Mouse (Mus musculus) hindbrain, embryonic 10.5 days (tissue): ENCODE data around the gene Olfr324. TPM values are rescaled to one million over a fixed set of nuclear protein-coding genes. Genes with fewer than 3 reads are reported as not detected.

Source experiments
- DNase-seq: peaks from one replicate; pipeline ENCODE4 v3.0.0-alpha.2; 2017; ENCODE audit warnings: low spot score
- H3K27ac ChIP-seq: fragments of 300-500 bp; sonication (generic); 2 replicates; pipeline ENCODE4 v1.5.1; 2016; ENCODE audit warnings: mild to moderate bottlenecking, moderate library complexity
- H3K27me3 ChIP-seq: fragments of 300-500 bp; sonication (generic); 2 replicates; pipeline ENCODE4 v1.6.1; 2016; ENCODE audit warnings: mild to moderate bottlenecking; ENCODE audit not compliant: poor library complexity, insufficient read depth, severe bottlenecking
- H3K36me3 ChIP-seq: fragments of 300-500 bp; sonication (generic); 2 replicates; pipeline ENCODE4 v1.6.1; 2016; ENCODE audit warnings: mild to moderate bottlenecking, moderate library complexity
- H3K4me1 ChIP-seq: fragments of 300-500 bp; sonication (generic); replicated peaks from 2 replicates; pipeline ENCODE4 v1.6.1; 2016; ENCODE audit warnings: mild to moderate bottlenecking
- H3K4me3 ChIP-seq: fragments of 300-500 bp; sonication (generic); 2 replicates; pipeline ENCODE4 v1.5.1; 2016; ENCODE audit warnings: mild to moderate bottlenecking, moderate library complexity
- H3K9me3 ChIP-seq: fragments of 300-500 bp; sonication (generic); 2 replicates; pipeline ENCODE4 v1.6.1; 2016; ENCODE audit warnings: mild to moderate bottlenecking, moderate library complexity
- WGBS: fragments of 180-500 bp; shearing (Covaris S2); methylation state at CpG from one replicate; pipeline ENCODE4 v1.1.7; 2016; 5-methylcytosine and 5-hydroxymethylcytosine counted together
- polyA plus RNA-seq: library from polyadenylated mRNA; unstranded; fragments of >200 nt; fragmentation: Nextera tagmentation; extraction: Ambion mirVana; gene quantifications from 2 replicates; pipeline ENCODE4 v1.2.1, GENCODE M21; 2016

The Olfr324 gene
- polyA plus RNA-seq, 1 experiment from 2014 or later: not detected

DNA sequence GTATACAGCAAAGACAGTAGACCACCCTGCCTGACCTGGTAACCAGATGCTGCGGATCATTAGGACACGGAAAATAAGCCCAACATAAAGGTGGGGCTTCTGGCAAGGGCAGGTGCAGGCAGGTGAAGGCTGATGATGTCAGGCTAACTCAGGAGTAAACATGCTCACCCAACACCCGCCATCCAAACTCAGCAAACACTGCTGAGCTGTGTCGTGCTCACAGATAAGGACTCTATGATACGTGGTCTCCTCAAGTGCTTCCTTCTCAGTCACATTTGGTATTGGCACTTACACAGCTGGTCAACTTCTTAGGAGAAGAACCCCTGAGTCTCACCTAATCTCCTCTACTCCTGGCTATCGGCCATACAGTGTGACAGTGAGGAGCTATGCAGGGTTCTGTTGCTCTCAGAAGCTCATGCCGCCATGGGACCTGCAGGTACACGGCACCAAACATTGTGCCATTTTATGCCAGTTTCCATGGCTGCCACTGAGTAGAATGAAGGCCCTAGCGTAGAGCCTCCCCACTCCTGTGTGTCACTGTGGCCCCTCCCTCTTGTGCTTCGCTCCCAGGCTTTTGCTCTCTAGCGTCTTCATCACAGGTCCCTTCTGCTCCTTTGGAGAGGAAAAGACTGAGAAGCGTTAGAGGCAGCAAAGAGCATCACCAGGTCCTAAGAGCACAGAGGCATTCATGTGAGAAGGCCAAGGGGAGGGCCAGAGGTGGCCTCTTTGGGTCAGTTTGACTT is 11.4 kb downstream of the Olfr324 start:
- H3K4me3 ChIP-seq: no peak overlapping the region
- WGBS: 89% methylated on average over 12 of the region's 12 CpGs
- no peak for DNase-seq
- no peaks in the 10 kb centered on the region; the same call in 1 of the 2 replicates for H3K4me1 ChIP-seq
- H3K9me3 ChIP-seq: no peaks in the 10 kb centered on the region
- no peaks in the 10 kb centered on the region for H3K36me3 ChIP-seq
- H3K27me3 ChIP-seq: no peaks in the 10 kb centered on the region
- no peak overlapping the region for H3K27ac ChIP-seq

- 84% methylated on average over 6 of the region's 6 CpGs for WGBS
- Histone ChIP-seq H3K9me3 (no peaks in the 10 kb centered on the region), H3K4me3 (no peak overlapping the region), H3K36me3 (no peaks in the 10 kb centered on the region), H3K4me1 (no peaks in the 10 kb centered on the region; the same call in 1 of the 2 replicates), H3K27ac (no peak overlapping the region), H3K27me3 (no peaks in the 10 kb centered on the region)
- DNase-seq: no peak
These were observed 12.1 kb downstream of the Olfr324 start for GRCm38 (mm10) chr11:58607030-58607429.

GRCm38 (mm10) chr11:58613359-58613758 is 18.4 kb downstream of the Olfr324 start:
- H3K27ac ChIP-seq: no peak overlapping the region
- 86% methylated on average over 3 of the region's 3 CpGs for WGBS
- H3K9me3 ChIP-seq: no peaks in the 10 kb centered on the region
- no peaks in the 10 kb centered on the region for H3K27me3 ChIP-seq
- no peak overlapping the region for H3K4me3 ChIP-seq
- DNase-seq: no peak
- H3K4me1 ChIP-seq: peaks cover 6% of the 10 kb centered on the region
- H3K36me3 ChIP-seq: no peaks in the 10 kb centered on the region

DNA sequence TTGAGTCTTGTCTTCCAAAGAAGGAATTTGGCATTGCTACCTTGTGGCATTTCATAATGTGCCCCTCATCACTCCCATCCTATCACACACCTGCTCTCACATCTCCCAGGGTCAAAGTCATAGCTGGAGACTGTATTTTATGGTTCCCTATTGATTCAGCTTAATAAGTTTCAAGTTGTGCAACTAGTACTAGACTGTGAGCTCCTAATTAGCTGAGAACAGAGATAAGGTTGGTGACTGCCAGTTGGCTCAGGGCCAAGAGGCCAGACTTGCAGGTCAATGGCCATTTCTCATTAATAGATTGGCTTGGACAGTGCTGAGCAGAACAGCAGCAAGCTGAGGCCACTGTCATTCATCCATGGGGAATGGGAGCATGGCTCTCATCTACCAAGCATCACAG is 19.6 kb downstream of the Olfr324 start:
- Histone ChIP-seq H3K27me3 (no peaks in the 10 kb centered on the region), H3K4me1 (peaks cover 16% of the 10 kb centered on the region), H3K36me3 (no peaks in the 10 kb centered on the region), H3K4me3 (no peak overlapping the region), H3K27ac (no peak overlapping the region), H3K9me3 (no peaks in the 10 kb centered on the region)
- no peak for DNase-seq

- DNase-seq: no peak
- H3K27ac ChIP-seq: no peak within 1 kb of the TSS
These were observed 21.1 kb downstream of the Olfr324 start, which contains the start of gene 2210407C18Rik for GRCm38 (mm10) chr11:58615975-58616374. 2210407C18Rik (minus strand) TSS chr11:58616075.

DNA sequence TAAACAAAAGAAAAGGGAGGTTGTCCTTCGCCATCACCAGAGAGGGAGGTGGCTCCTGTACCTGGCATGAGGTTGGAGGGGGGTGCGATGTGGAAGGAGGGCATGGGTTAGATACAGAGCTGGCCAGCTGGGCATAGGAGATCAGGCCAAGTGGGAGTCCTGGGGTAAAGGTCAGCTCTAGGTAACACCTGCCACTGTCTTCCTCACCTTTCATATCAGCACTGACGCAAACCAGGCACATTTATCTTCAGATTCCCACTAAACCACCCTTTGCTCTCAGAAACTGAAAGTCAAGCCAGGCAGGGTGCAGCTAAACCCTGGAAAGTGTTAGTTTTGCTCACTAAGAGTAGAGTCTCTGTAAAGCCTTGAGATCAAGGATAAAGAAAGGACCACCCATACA is 23.5 kb downstream of the Olfr324 start:
- DNase-seq: no peak
- Histone ChIP-seq H3K4me1 (peaks cover 19% of the 10 kb centered on the region; the same call in 1 of the 2 replicates), H3K9me3 (no peaks in the 10 kb centered on the region), H3K27me3 (no peaks in the 10 kb centered on the region), H3K27ac (no peak overlapping the region), H3K4me3 (no peak overlapping the region), H3K36me3 (no peaks in the 10 kb centered on the region)
- 73% methylated on average over 3 of the region's 3 CpGs for WGBS

More at GRCm38 (mm10) chr11:58615975-58616374, 21.1 kb downstream of the Olfr324 start, which contains the start of gene 2210407C18Rik:
- peaks cover 16% of the 10 kb centered on the region; the same call in 1 of the 2 replicates for H3K4me1 ChIP-seq
- H3K9me3 ChIP-seq: no peaks in the 10 kb centered on the region
- H3K4me3 ChIP-seq: no peak within 1 kb of the TSS
- no peaks in the 10 kb centered on the region for H3K27me3 ChIP-seq
- H3K36me3 ChIP-seq: no peaks in the 10 kb centered on the region
- WGBS: 91% methylated on average over 4 of the region's 4 CpGs

DNA sequence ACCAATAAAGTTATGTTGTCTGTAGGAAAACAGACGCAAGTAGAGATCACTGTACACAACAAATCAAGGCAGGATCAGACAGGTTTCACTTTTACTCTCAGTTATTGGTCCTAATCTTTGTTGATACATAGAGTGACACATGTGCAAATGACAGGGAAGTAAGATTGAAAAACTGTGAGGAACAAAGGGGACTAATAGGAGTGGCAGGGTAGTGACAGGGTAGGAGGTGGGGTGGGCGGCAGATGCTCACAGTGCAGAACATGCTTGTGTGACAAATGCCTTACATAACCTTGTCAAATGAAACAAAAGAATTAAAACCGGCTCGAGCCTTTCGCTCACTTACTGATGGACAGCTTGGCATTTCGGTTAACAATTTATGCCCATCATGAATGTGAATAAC is 23.9 kb downstream of the Olfr324 start:
- no peak for DNase-seq
- WGBS: 57% methylated on average over 6 of the region's 6 CpGs

GRCm38 (mm10) chr11:58626146-58626545 is 31.2 kb downstream of the Olfr324 start:
- H3K27me3 ChIP-seq: no peaks in the 10 kb centered on the region; the same call in 1 of the 2 replicates
- H3K27ac ChIP-seq: no peak overlapping the region
- no peaks in the 10 kb centered on the region for H3K9me3 ChIP-seq
- 64% methylated on average over 4 of the region's 4 CpGs for WGBS
- H3K4me3 ChIP-seq: no peak overlapping the region
- peaks cover 13% of the 10 kb centered on the region; the same call in 1 of the 2 replicates for H3K4me1 ChIP-seq
- no peak for DNase-seq
- H3K36me3 ChIP-seq: no peaks in the 10 kb centered on the region

More for the DNA sequence above, 23.9 kb downstream of the Olfr324 start:
- Histone ChIP-seq H3K36me3 (no peaks in the 10 kb centered on the region), H3K27ac (no peak overlapping the region), H3K27me3 (no peaks in the 10 kb centered on the region), H3K4me3 (no peak overlapping the region), H3K9me3 (no peaks in the 10 kb centered on the region), H3K4me1 (peaks cover 23% of the 10 kb centered on the region; the same call in 1 of the 2 replicates)

- Histone ChIP-seq H3K36me3 (no peaks in the 10 kb centered on the region), H3K27ac (no peak within 1 kb of the TSS), H3K9me3 (no peaks in the 10 kb centered on the region), H3K4me3 (no peak within 1 kb of the TSS), H3K4me1 (0 out of 2 replicates have a peak, but pooled peaks cover 4% of the 10 kb centered on the region), H3K27me3 (no peaks in the 10 kb centered on the region; the same call in 1 of the 2 replicates)
- DNase-seq: no peak
- 82% methylated on average over 5 of the region's 5 CpGs for WGBS
These were observed 35.5 kb downstream of the Olfr324 start, which contains the start of gene Olfr323 for GRCm38 (mm10) chr11:58630401-58630800. Olfr323 (minus strand) TSS chr11:58630501.

DNA sequence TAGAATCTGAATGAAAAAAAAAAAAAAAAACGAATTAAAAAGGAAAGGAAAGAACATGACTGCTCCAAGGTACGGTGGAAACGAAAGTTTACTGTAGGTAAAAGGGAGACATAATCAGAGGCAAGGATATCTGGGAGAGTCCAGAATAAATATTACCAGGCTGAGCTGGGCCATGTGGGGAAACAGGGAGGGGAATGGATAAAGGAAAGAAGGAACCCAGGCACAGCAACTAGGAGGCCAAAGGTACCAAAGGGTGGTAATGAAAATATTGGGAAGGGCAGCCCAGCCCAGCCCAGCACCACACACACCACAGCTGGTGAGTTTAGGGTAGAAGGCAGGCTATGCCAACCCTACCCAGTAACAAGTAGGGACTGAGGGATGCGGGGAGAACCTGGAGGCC is 40.0 kb downstream of the Olfr324 start:
- Histone ChIP-seq H3K4me3 (no peak overlapping the region), H3K27me3 (peaks cover 17% of the 10 kb centered on the region; the same call in 1 of the 2 replicates), H3K36me3 (no peaks in the 10 kb centered on the region), H3K27ac (no peak overlapping the region), H3K9me3 (no peaks in the 10 kb centered on the region), H3K4me1 (no peaks in the 10 kb centered on the region)
- DNase-seq: no peak
- 73% methylated on average over 4 of the region's 4 CpGs for whole genome bisulfite sequencing

DNA sequence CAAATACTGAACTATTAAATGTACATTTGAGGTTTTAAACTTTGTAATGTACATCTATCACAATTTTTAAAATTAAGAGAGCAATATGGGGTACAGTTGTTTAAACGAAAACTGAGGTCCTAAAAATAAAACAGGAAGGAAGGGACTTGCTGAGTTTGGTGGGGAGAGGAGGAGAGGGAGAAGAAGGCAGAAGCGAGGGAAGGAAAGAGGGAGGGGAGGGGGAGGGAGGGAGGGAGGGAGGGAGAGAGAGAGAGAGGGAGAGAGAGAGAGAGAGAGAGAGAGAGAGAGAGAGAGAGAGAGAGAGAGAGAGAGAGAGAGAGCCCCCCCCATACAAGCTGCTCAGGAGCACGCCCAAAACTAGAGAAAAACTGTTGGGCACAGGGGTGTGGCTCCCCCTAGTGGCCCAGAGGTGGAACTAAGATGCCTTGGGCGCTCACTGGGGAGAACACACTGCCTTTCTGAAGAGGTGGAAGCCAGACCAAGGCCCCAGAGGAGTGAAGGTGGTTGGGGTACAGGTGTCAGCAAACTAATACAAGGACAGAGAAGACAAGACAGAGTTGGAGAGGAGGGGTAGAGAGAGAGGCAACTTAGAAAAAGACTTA is 41.6 kb downstream of the Olfr324 start:
- peaks cover 31% of the 10 kb centered on the region for H3K27me3 ChIP-seq
- peak; percentile 64 for DNase-seq
- 38% methylated on average over 4 of the region's 4 CpGs for WGBS
- H3K9me3 ChIP-seq: no peaks in the 10 kb centered on the region
- no peak overlapping the region for H3K4me3 ChIP-seq
- H3K4me1 ChIP-seq: peaks cover 10% of the 10 kb centered on the region
- no peaks in the 10 kb centered on the region for H3K36me3 ChIP-seq
- no peak overlapping the region for H3K27ac ChIP-seq

- no peak for DNase-seq
- peaks cover 10% of the 10 kb centered on the region for H3K4me1 ChIP-seq
- H3K9me3 ChIP-seq: no peaks in the 10 kb centered on the region
- peaks cover 41% of the 10 kb centered on the region for H3K27me3 ChIP-seq
- H3K36me3 ChIP-seq: no peaks in the 10 kb centered on the region
- 71% methylated on average over 7 of the region's 7 CpGs for WGBS
- no peak overlapping the region for H3K4me3 ChIP-seq
- H3K27ac ChIP-seq: no peak overlapping the region
These were observed 43.3 kb downstream of the Olfr324 start for GRCm38 (mm10) chr11:58638176-58638701.
